Mouse (Mus musculus) limb, embryonic 10.5 days (tissue): ENCODE measurements around the gene 4933402N03Rik. TPM values are rescaled to one million over a fixed set of nuclear protein-coding genes. Genes with fewer than 3 reads are reported as not detected.

Source experiments
- DNase-seq: peaks from one replicate; pipeline ENCODE4 v3.0.0-alpha.2; 2017; ENCODE audit warnings: low spot score
- H3K27ac ChIP-seq: fragments of 300-500 bp; sonication (generic); 2 replicates; pipeline ENCODE4 v1.5.1; 2016; ENCODE audit warnings: mild to moderate bottlenecking
- H3K27me3 ChIP-seq: fragments of 300-500 bp; sonication (generic); 2 replicates; pipeline ENCODE4 v1.6.1; 2016; ENCODE audit warnings: low read depth, mild to moderate bottlenecking; ENCODE audit not compliant: poor library complexity, severe bottlenecking
- H3K36me3 ChIP-seq: fragments of 300-500 bp; sonication (generic); 2 replicates; pipeline ENCODE4 v1.6.1; 2016; ENCODE audit warnings: mild to moderate bottlenecking, moderate library complexity
- H3K4me1 ChIP-seq: fragments of 300-500 bp; sonication (generic); 2 replicates; pipeline ENCODE4 v1.6.1; 2016
- H3K4me3 ChIP-seq: fragments of 300-500 bp; sonication (generic); 2 replicates; pipeline ENCODE4 v1.5.1; 2016; ENCODE audit warnings: mild to moderate bottlenecking, moderate library complexity
- H3K9me3 ChIP-seq: fragments of 300-500 bp; sonication (generic); replicated peaks from 2 replicates; pipeline ENCODE4 v1.6.1; 2016; ENCODE audit warnings: mild to moderate bottlenecking
- WGBS: fragments of 180-500 bp; shearing (Covaris S2); methylation state at CpG from one replicate; pipeline ENCODE4 v1.1.7; 2016; 5-methylcytosine and 5-hydroxymethylcytosine counted together
- polyA plus RNA-seq: library from polyadenylated mRNA; unstranded; fragments of >200 nt; fragmentation: Nextera tagmentation; extraction: Ambion mirVana; gene quantifications from 2 replicates; pipeline ENCODE4 v1.2.1, GENCODE M21; 2016

4933402N03Rik gene
- polyA plus RNA-seq, 1 experiment from 2014 or later, result not detected

DNA sequence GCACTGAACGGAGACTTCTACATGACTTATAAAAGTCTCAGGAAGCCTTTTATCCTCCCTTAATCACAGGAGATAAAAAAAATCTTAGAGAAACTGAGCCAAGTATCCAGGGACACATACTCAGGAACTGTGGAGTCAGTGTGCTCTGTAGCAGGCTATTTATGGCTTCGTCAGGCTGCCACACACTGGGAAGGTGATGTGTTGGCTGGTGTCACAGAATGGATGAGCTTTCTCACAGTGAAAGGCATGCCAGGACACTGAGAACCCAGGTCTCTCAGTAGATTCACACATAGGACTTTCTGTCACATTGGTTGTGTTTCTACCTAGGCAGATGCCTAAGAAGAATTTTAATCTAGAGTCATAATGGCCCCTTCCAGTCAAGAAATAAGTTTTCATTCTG is 31.7 kb downstream of the 4933402N03Rik start:
- Histone ChIP-seq H3K9me3 (no peaks in the 10 kb centered on the region), H3K4me1 (0 out of 2 replicates have a peak, but pooled peaks cover 2% of the 10 kb centered on the region), H3K27ac (no peak overlapping the region), H3K36me3 (no peaks in the 10 kb centered on the region), H3K27me3 (no peaks in the 10 kb centered on the region), H3K4me3 (no peak overlapping the region)
- WGBS, result 88% methylated on average over 2 of the region's 2 CpGs
- DNase-seq, result no peak

DNA sequence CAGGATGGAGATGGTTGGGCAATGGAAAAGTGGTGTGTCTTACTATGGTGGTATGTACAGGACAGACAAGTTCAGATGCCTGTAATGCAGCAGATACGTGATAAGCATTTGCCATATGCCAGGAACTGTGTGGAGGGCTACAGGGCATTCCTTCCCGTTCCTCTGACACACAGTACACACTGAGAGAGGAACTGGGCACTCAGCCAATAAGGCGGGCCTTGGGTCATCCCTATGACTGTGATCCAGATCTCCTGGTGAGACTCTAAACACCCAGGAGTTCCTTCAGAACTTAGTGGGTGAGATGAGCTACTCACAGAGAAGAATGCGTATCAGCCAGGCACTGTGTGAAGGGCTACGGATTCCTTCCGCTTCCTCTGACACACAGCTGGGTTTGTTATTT is 32.4 kb downstream of the 4933402N03Rik start:
- no peak for DNase-seq
- H3K36me3 ChIP-seq, result no peaks in the 10 kb centered on the region
- no peak overlapping the region for H3K27ac ChIP-seq
- WGBS, result 91% methylated on average over 6 of the region's 6 CpGs
- no peaks in the 10 kb centered on the region for H3K4me1 ChIP-seq
- H3K4me3 ChIP-seq, result no peak overlapping the region
- H3K9me3 ChIP-seq, result no peaks in the 10 kb centered on the region
- no peaks in the 10 kb centered on the region for H3K27me3 ChIP-seq

DNA sequence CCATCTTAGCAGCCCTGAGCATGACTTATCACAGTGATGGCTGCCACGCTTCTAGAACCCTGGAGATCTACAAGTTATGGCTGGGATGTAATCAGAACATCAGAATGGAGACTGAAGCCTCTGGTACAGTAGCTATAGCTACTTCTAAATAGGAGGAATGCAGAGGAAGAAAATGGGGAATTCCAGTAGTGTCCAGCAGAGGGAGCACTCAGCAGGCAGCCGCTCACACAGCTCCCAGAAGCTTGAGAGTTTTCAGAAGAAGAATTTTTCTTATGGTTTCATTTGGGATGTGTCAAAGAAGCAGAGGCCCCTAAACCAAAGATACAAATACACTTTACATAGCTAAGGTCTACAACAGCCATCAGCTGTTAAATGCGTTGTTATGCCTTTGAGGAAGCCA is 33.6 kb downstream of the 4933402N03Rik start:
- WGBS, result 28% methylated on average over 3 of the region's 3 CpGs
- H3K4me3 ChIP-seq, result no peak overlapping the region
- peak; percentile 67 for DNase-seq
- H3K36me3 ChIP-seq, result no peaks in the 10 kb centered on the region
- H3K9me3 ChIP-seq, result no peaks in the 10 kb centered on the region
- H3K4me1 ChIP-seq, result no peaks in the 10 kb centered on the region
- no peaks in the 10 kb centered on the region for H3K27me3 ChIP-seq
- no peak overlapping the region for H3K27ac ChIP-seq

Other genes starting within 250 kb of the 4933402N03Rik start
- gene Htra1, start 210.2 kb downstream of the 4933402N03Rik start, polyA plus RNA-seq, result 3.0 and 5.1 TPM in 2 replicates
- gene Dmbt1, start 114.3 kb downstream of the 4933402N03Rik start, polyA plus RNA-seq, result not detected in 2 replicates
- not detected in 2 replicates for gene 5430419D17Rik, start 28.1 kb upstream of the 4933402N03Rik start, polyA plus RNA-seq
- not detected in 2 replicates for gene Cuzd1, start 176.0 kb upstream of the 4933402N03Rik start, polyA plus RNA-seq
- gene Fam24b, start 183.2 kb upstream of the 4933402N03Rik start, polyA plus RNA-seq, result not detected in 2 replicates
- not detected in 2 replicates for gene Fam24a, start 187.6 kb upstream of the 4933402N03Rik start, polyA plus RNA-seq
- gene 2310057M21Rik, start 216.4 kb upstream of the 4933402N03Rik start, polyA plus RNA-seq, result 22.6 and 25.5 TPM in 2 replicates
- gene Pstk, start 224.8 kb upstream of the 4933402N03Rik start, polyA plus RNA-seq, result 68.0 and 79.4 TPM in 2 replicates